Mouse (Mus musculus) adrenal gland, adult 8-10 months (tissue): Measurements from ENCODE around the gene Sfxn2. TPM values are rescaled to one million over a fixed set of nuclear protein-coding genes. Genes with fewer than 3 reads are reported as not detected.
"Not testable (repeated sequence)": the region's sequence is repeated elsewhere in the genome, so short reads cannot be mapped to it uniquely, and the experiment has no call there.

Source experiments
- DNase-seq: peaks from one replicate; pipeline ENCODE4 v3.0.0; 2022
- total RNA-seq, 4 experiments: library from RNA; stranded (reverse); gene quantifications; 2 replicates each; pipeline ENCODE4 v1.2.4; 2022

Sfxn2 gene
- total RNA-seq, 4 experiments from 2014 or later, result 7.0 to 16.4 (median 12.0) TPM

- DNase-seq, result no peak
Observed at GRCm38 (mm10) chr19:46542750-46543149, 30.4 kb upstream of the Sfxn2 start.

- DNase-seq, result no peak
Observed at GRCm38 (mm10) chr19:46547565-46547964, 25.6 kb upstream of the Sfxn2 start.

DNA sequence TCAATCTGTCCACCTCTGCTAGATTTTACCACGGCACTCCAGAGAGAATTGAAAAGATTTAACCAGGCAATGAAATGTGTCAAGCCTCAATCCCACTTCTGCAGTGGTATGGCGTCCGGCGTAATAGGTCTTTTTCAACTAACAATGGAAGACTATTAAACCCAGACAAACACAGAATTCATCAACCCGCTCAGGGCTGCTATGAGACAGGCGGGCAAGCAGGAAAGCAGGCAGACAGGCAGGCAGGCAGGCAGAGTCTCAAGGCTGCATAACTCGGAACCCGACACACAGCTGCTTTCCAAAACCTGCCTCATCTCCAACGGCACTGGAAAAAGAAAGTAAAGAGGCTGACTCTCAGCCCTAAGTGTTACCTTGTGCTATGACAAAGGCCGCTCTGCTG is 25.1 kb upstream of the Sfxn2 start:
- no peak for DNase-seq

- no peak for DNase-seq
Observed at GRCm38 (mm10) chr19:46550385-46550784, 22.8 kb upstream of the Sfxn2 start.

- no peak for DNase-seq
Observed at GRCm38 (mm10) chr19:46552496-46552895, 20.7 kb upstream of the Sfxn2 start.

DNA sequence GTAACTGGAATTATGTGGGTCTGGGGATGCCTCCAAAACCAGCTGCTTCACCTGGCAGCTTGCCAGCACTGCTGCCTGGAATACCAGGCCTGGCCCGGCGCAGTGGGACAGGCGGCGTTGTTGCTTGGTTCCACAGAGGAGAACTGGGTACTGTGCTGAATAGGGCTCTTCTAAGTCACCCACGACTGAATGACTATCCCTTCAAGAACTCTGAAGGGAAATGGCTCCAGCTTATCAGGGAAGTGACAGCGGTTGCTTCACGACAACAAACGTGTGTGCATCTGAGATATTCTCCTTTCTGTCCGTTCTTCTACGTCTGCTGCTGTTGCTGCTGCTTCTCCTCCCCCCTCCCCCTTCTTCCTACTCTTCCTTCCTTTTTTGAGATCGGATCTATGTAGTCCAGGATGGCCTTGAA is 19.6 kb upstream of the Sfxn2 start:
- DNase-seq, result no peak

- no peak for DNase-seq
Observed at GRCm38 (mm10) chr19:46558009-46558408, 15.2 kb upstream of the Sfxn2 start.

GRCm38 (mm10) chr19:46558631-46559030 is 14.5 kb upstream of the Sfxn2 start:
- no peak for DNase-seq

GRCm38 (mm10) chr19:46562132-46562531 is 11.0 kb upstream of the Sfxn2 start:
- DNase-seq, result peak; percentile 45

GRCm38 (mm10) chr19:46562581-46563515 is 10.3 kb upstream of the Sfxn2 start:
- no peak for DNase-seq

DNA sequence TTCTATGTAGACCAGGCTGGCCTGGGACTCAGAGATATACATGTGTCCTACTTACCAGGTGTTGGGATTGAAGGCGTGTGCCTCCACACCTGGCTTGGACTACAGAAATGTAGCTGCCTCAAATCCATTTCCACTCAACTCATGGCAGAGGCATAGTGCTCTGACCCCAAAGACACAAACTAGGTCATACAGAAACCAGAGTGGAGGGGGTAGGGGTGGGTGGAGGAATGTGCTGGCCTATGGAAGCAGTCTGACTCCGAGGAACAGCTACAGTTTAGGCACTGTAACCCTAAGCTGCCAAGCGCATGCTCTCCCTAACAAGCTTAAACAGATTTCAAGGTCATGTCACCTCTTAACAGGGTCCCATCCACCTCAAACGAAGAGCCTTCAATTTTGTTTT is 9.6 kb upstream of the Sfxn2 start:
- no peak for DNase-seq

GRCm38 (mm10) chr19:46564043-46564462 is 9.1 kb upstream of the Sfxn2 start:
- DNase-seq, result no peak

DNA sequence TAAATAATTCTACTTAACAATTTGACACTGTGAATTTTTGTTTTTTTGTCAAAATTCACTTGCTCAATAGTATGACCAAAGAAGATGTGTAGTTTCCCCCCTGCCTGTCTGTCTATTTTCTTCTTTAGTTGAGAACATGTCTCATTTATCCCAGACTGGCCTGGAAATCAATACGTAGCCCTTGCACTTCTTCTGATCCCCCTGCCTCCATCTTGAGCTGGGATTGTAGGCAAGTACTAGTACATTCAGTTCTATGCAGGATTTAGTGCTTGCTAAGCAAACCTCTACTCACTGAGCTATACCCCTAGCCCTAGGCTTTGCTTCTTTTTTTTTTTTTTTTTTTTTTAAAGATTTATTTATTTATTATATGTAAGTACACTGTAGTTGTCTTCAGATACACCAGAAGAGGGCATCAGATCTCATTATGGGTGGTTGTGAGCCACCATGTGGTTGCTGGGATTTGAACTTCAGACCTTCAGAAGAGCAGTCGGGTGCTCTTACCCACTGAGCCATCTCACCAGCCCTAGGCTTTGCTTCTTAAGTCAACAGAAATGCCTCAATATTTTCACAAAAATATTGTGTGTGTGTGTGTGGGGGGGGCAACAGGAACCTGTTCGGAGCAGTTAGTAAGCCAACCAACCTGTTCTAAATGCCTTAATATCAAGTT is 1.8 kb upstream of the Sfxn2 start:
- DNase-seq, result not testable (repeated sequence)

GRCm38 (mm10) chr19:46571878-46572244 is 1.3 kb upstream of the Sfxn2 start:
- DNase-seq, result no peak

GRCm38 (mm10) chr19:46572548-46572947 is 617 bp upstream of the Sfxn2 start:
- DNase-seq, result no peak

- DNase-seq, result no peak
Observed at GRCm38 (mm10) chr19:46573990-46574389, 825 bp downstream of the Sfxn2 start.

DNA sequence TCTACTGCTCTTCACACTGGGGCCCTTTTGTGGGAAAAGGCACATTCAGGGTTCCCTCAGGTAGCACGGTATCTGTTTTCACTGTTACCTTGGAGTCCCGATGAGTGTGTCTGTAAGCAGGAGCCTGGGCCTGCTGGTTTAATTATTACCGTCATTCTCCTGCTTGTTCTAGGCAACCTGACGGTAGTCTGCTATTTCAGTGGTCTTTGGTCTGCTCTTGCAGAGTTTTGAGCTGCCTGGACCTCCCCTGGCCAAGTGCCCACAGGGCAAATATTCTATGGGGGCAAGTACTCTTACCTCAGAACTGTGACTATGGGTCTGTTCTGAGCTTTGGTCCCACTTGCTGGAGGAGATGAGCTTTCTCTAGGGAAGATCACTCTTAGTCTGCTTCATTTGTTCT is 2.0 kb downstream of the Sfxn2 start:
- DNase-seq, result no peak

- peak; percentile 67 for DNase-seq
Observed at GRCm38 (mm10) chr19:46587823-46588508, 14.8 kb downstream of the Sfxn2 start.

DNA sequence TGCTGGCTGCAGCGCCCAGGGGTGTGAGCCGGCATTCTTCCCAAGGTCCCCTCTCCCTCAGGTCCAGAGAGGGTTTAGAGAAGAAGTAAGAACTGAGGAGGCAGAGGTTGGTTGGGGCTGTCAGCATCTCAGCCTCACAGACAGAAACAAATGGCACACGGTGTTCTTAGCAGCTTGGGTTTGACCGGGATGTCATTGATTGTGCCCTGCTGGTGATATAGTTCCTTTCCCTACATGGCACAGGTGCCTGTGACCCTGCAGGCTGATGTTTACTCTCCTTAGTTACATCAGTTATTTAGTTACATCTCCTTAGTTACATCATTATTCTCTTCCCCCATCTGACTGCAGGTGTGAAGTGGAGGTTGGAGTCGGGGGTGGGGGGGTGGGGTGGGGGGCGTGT is 18.4 kb downstream of the Sfxn2 start:
- DNase-seq, result no peak

DNA sequence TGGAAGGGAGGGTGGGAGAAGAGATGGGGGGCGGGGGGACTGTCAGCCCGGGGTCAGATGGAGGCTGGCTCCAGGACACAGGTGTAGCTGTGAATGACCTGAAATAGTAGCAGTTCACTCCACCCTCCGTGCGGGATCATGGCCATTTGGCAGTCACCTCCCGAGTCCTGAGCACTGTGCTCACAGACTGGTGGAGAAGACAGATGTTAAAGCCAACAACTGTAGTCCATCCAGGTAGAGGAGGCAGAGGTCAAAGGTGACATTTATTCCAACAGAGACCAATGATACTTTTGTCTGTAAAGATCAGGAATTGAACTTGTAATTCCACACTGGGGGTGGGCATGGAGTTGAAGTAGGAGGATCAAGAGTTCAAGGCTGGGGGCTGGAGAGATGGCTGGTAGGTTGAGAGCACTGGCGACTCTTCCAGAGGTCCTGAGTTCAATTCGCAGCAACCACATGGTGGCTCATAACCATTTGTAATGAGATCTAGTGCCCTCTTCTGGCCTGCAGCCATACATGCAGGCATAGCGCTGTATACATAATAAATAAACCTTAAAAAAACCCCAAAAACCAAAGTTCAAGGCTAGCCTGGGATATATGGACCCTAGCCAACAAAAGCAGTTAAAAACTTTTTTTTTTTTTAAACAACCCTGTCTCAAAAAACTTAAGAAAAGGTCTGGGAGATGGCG is 19.7 kb downstream of the Sfxn2 start:
- DNase-seq, result no peak

- DNase-seq, result no peak
Observed at GRCm38 (mm10) chr19:46598187-46598586, 25.0 kb downstream of the Sfxn2 start.

DNA sequence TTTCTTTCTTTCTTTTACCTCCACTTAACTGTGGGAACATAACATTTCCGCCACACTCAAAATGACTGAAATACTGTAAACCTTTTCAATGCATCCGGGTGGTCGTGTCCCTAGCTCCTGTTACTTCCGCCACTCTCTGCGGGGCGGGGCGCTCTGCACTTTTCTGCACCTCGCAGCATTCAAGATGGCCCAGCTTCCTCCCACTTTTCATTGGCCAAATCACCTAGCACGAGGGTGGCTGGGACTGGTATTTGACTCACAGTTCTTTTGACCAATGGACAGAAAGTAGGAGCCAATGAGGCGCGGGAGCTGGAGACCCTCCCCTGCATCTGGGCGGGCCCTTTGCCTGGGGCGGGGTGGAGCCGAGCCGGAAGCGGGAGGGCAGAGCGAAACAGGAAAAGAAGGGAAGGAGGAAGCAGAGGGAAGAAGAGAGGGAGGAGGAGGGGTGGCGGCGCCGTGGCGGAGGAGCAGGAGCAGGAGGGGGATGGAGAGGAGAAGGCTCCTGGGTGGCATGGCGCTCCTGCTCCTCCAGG is 25.6 kb downstream of the Sfxn2 start, which contains the start of gene Wbp1l:
TSS of gene Wbp1l (plus strand) at position 365 of the 533 bp plus-strand sequence.
- peak; percentile 98 for DNase-seq
